Mouse (Mus musculus): ENCODE measurements around the gene Trim71.

Trim71 gene

GRCm38 (mm10) chr9:114563761-114564606 is at the start of gene Trim71:
TSS of gene Trim71 (minus strand) at chr9:114564369.
- DNase-seq (ENCODE audit: inconsistent age in 2 of 2, low spot score in 1 of 2) = no peak

- DNase-seq (ENCODE audit: inconsistent age in 2 of 2, low spot score in 1 of 2) = no peak
Observed at GRCm38 (mm10) chr9:114613026-114613425, 48.9 kb upstream of the Trim71 start.

- DNase-seq (ENCODE audit: inconsistent age in 2 of 2, low spot score in 1 of 2) = peak in 1 of 2 experiments; percentile 29
Observed at GRCm38 (mm10) chr9:114612566-114612965, 48.4 kb upstream of the Trim71 start.

- DNase-seq (ENCODE audit: inconsistent age in 2 of 2, low spot score in 1 of 2) = no peak
Observed at GRCm38 (mm10) chr9:114610266-114610665, 46.1 kb upstream of the Trim71 start.

GRCm38 (mm10) chr9:114603876-114604540 is 39.8 kb upstream of the Trim71 start:
- DNase-seq (ENCODE audit: inconsistent age in 2 of 2, low spot score in 1 of 2) = no peak

GRCm38 (mm10) chr9:114601096-114601495 is 36.9 kb upstream of the Trim71 start:
- no peak for DNase-seq (ENCODE audit: inconsistent age in 2 of 2, low spot score in 1 of 2)

- no peak for DNase-seq (ENCODE audit: inconsistent age in 2 of 2, low spot score in 1 of 2)
Observed at GRCm38 (mm10) chr9:114585017-114585345, 20.8 kb upstream of the Trim71 start.

GRCm38 (mm10) chr9:114584183-114585016 is 20.2 kb upstream of the Trim71 start:
- peak in 1 of 2 experiments; percentile 32 for DNase-seq (ENCODE audit: inconsistent age in 2 of 2, low spot score in 1 of 2)

GRCm38 (mm10) chr9:114583812-114584182 is 19.6 kb upstream of the Trim71 start:
- peak; percentile 71 to 85 for DNase-seq (ENCODE audit: inconsistent age in 2 of 2, low spot score in 1 of 2)

GRCm38 (mm10) chr9:114578646-114579045 is 14.5 kb upstream of the Trim71 start:
- DNase-seq (ENCODE audit: inconsistent age in 2 of 2, low spot score in 1 of 2) = no peak

- no peak for DNase-seq (ENCODE audit: inconsistent age in 2 of 2, low spot score in 1 of 2)
Observed at GRCm38 (mm10) chr9:114576001-114576400, 11.8 kb upstream of the Trim71 start.

- DNase-seq (ENCODE audit: inconsistent age in 2 of 2, low spot score in 1 of 2) = no peak
Observed at GRCm38 (mm10) chr9:114573528-114573927, 9.4 kb upstream of the Trim71 start.

GRCm38 (mm10) chr9:114568682-114569474 is 4.7 kb upstream of the Trim71 start:
- DNase-seq (ENCODE audit: inconsistent age in 2 of 2, low spot score in 1 of 2) = no peak

GRCm38 (mm10) chr9:114564667-114565066 is 498 bp upstream of the Trim71 start:
- DNase-seq (ENCODE audit: inconsistent age in 2 of 2, low spot score in 1 of 2) = no peak

GRCm38 (mm10) chr9:114562919-114563751 is 1.0 kb downstream of the Trim71 start:
- no peak for DNase-seq (ENCODE audit: inconsistent age in 2 of 2, low spot score in 1 of 2)

GRCm38 (mm10) chr9:114562031-114562918 is 1.9 kb downstream of the Trim71 start:
- no peak for DNase-seq (ENCODE audit: inconsistent age in 2 of 2, low spot score in 1 of 2)

GRCm38 (mm10) chr9:114561671-114561971 is 2.5 kb downstream of the Trim71 start:
- no peak for DNase-seq (ENCODE audit: inconsistent age in 2 of 2, low spot score in 1 of 2)

GRCm38 (mm10) chr9:114560771-114561670 is 3.1 kb downstream of the Trim71 start:
- no peak for DNase-seq (ENCODE audit: inconsistent age in 2 of 2, low spot score in 1 of 2)
